Mouse (Mus musculus): ENCODE results near the gene Col6a3. TPM values are rescaled to one million over a fixed set of nuclear protein-coding genes. Genes with fewer than 3 reads are reported as not detected.

The Col6a3 gene
- polyA plus RNA-seq (2015; fragmentation: Nextera tagmentation; extraction: Ambion mirVana) = 34.6 and 43.1 TPM in 2 replicates

GRCm38 (mm10) chr1:90843836-90844235 lies at the start of gene Col6a3:
Gene Col6a3 (minus strand): TSS chr1:90843971.
- no peaks in the 10 kb centered on the region for H3K27me3 ChIP-seq (ENCODE audit: insufficient read depth, low read length)
- WGBS = 37% methylated on average over 4 of the region's 4 CpGs
- peak within 1 kb of the TSS; percentile 51 for H3K4me2 ChIP-seq (replicated peaks; ENCODE audit: low read depth, low read length)
- no peaks in the 10 kb centered on the region for H3K9me3 ChIP-seq (ENCODE audit: low read length)
- H3K27ac ChIP-seq (ENCODE audit: low read length) = peak within 1 kb of the TSS; percentile 61; the same call in 1 of the 2 replicates
- H3K4me3 ChIP-seq (ENCODE audit: low read length) = peak within 1 kb of the TSS; percentile 46
- peaks cover 3% of the 10 kb centered on the region; the same call in 1 of the 2 replicates for H3K4me1 ChIP-seq (ENCODE audit: insufficient read depth, low read length)
- ATAC-seq (ENCODE audit: low FRiP score, low TSS enrichment) = peak; percentile 81
- no peaks in the 10 kb centered on the region for H3K36me3 ChIP-seq (ENCODE audit: insufficient read depth, low read length)
- H3K9ac ChIP-seq (replicated peaks; ENCODE audit: low read length) = peak within 1 kb of the TSS; percentile 58

DNA sequence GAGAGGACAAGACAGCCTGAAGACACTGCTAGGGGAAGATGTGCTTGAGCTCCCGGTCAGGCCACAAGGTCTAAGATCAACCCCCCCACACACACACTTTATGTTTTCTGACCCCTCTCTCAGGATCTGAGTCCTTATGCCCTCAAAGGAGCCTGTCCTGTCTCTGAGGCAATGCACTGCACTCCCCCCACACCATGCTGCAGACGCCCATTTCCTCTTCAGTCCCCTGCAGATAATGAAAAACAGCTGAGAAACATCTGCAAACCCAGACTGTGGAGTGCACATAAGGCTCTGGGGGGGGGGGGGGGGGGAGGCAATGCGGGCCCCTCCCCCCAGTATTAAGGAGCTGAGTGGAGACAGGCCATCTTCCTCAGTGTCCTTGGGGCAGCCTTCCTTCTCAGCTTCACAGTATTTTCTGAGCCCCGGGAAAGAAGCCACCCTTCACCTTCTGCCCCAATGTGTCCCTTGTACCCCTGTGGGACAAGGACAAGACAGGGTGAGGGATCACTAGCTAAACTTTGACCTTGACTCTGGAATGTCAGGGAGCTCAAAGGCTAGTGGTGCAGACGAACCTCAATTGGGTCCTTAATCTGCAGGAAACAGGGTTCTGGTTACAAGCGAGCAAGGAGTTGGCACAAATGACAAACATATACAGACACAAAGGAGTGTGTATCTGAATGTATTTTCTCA lies 42.1 kb upstream of the Col6a3 start:
- H3K4me1 ChIP-seq (ENCODE audit: insufficient read depth, low read length) = no peaks in the 10 kb centered on the region
- H3K4me3 ChIP-seq (ENCODE audit: low read length) = no peak overlapping the region
- peaks cover 11% of the 10 kb centered on the region; the same call in 1 of the 2 replicates for H3K9me3 ChIP-seq (ENCODE audit: low read length)
- H3K36me3 ChIP-seq (ENCODE audit: insufficient read depth, low read length) = no peaks in the 10 kb centered on the region
- ATAC-seq (ENCODE audit: low FRiP score, low TSS enrichment) = peak; percentile 49; the same call in 1 of the 2 replicates
- no peak overlapping the region for H3K4me2 ChIP-seq (replicated peaks; ENCODE audit: low read depth, low read length)
- no peak overlapping the region for H3K27ac ChIP-seq (ENCODE audit: low read length)
- H3K9ac ChIP-seq (replicated peaks; ENCODE audit: low read length) = no peak overlapping the region
- H3K27me3 ChIP-seq (ENCODE audit: insufficient read depth, low read length) = no peaks in the 10 kb centered on the region
- WGBS = 50% methylated on average over 5 of the region's 6 CpGs

GRCm38 (mm10) chr1:90876486-90877270 lies 32.9 kb upstream of the Col6a3 start:
- Histone ChIP-seq H3K4me2 (replicated peaks; ENCODE audit: low read depth, low read length) (no peak overlapping the region), H3K27ac (ENCODE audit: low read length) (no peak overlapping the region), H3K4me1 (ENCODE audit: insufficient read depth, low read length) (no peaks in the 10 kb centered on the region), H3K9ac (replicated peaks; ENCODE audit: low read length) (no peak overlapping the region), H3K9me3 (ENCODE audit: low read length) (0 out of 2 replicates have a peak, but pooled peaks cover 5% of the 10 kb centered on the region), H3K36me3 (ENCODE audit: insufficient read depth, low read length) (no peaks in the 10 kb centered on the region), H3K27me3 (ENCODE audit: insufficient read depth, low read length) (no peaks in the 10 kb centered on the region), H3K4me3 (ENCODE audit: low read length) (no peak overlapping the region)
- 67% methylated on average over 5 of the region's 5 CpGs for WGBS
- no peak for ATAC-seq (ENCODE audit: low FRiP score, low TSS enrichment)

- Histone ChIP-seq H3K9ac (replicated peaks; ENCODE audit: low read length) (no peak overlapping the region), H3K4me2 (replicated peaks; ENCODE audit: low read depth, low read length) (no peak overlapping the region), H3K27me3 (ENCODE audit: insufficient read depth, low read length) (no peaks in the 10 kb centered on the region), H3K9me3 (ENCODE audit: low read length) (0 out of 2 replicates have a peak, but pooled peaks cover 6% of the 10 kb centered on the region), H3K36me3 (ENCODE audit: insufficient read depth, low read length) (no peaks in the 10 kb centered on the region), H3K4me1 (ENCODE audit: insufficient read depth, low read length) (no peaks in the 10 kb centered on the region), H3K27ac (ENCODE audit: low read length) (no peak overlapping the region), H3K4me3 (ENCODE audit: low read length) (no peak overlapping the region)
- 38% methylated on average over 2 of the region's 2 CpGs for WGBS
- ATAC-seq (ENCODE audit: low FRiP score, low TSS enrichment) = no peak
Observed at GRCm38 (mm10) chr1:90875961-90876360, 32.2 kb upstream of the Col6a3 start.

GRCm38 (mm10) chr1:90875371-90875770 lies 31.6 kb upstream of the Col6a3 start:
- Histone ChIP-seq H3K4me2 (replicated peaks; ENCODE audit: low read depth, low read length) (no peak overlapping the region), H3K9ac (replicated peaks; ENCODE audit: low read length) (no peak overlapping the region), H3K4me1 (ENCODE audit: insufficient read depth, low read length) (no peaks in the 10 kb centered on the region), H3K27ac (ENCODE audit: low read length) (no peak overlapping the region), H3K4me3 (ENCODE audit: low read length) (no peak overlapping the region), H3K9me3 (ENCODE audit: low read length) (0 out of 2 replicates have a peak, but pooled peaks cover 6% of the 10 kb centered on the region), H3K27me3 (ENCODE audit: insufficient read depth, low read length) (no peaks in the 10 kb centered on the region), H3K36me3 (ENCODE audit: insufficient read depth, low read length) (no peaks in the 10 kb centered on the region)
- ATAC-seq (ENCODE audit: low FRiP score, low TSS enrichment) = no peak
- WGBS = 87% methylated on average over 8 of the region's 8 CpGs

DNA sequence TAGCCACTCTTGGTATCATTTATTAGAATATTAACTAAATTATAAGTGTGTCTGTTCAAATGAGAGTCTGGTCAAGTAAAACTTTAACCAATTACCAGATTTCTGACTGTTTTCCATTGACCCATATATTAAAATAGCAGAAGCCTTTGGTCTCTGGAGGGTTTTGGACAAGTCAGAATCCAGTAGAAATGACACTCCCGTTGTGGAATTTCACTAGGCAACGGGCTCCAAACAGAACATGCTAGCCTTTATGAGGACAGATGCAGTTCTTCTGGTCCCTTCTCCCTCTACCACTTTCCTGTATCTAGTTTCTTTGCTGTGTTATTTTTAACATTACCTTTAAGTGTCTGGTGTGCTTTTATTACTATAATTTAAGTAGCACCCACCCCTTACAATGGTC lies 26.8 kb upstream of the Col6a3 start:
- 35% methylated on average over 2 of the region's 2 CpGs for WGBS
- ATAC-seq (ENCODE audit: low FRiP score, low TSS enrichment) = no peak
- no peaks in the 10 kb centered on the region for H3K27me3 ChIP-seq (ENCODE audit: insufficient read depth, low read length)
- H3K9ac ChIP-seq (replicated peaks; ENCODE audit: low read length) = no peak overlapping the region
- H3K36me3 ChIP-seq (ENCODE audit: insufficient read depth, low read length) = no peaks in the 10 kb centered on the region
- H3K27ac ChIP-seq (ENCODE audit: low read length) = no peak overlapping the region
- H3K4me1 ChIP-seq (ENCODE audit: insufficient read depth, low read length) = no peaks in the 10 kb centered on the region
- no peak overlapping the region for H3K4me3 ChIP-seq (ENCODE audit: low read length)
- no peak overlapping the region for H3K4me2 ChIP-seq (replicated peaks; ENCODE audit: low read depth, low read length)
- H3K9me3 ChIP-seq (ENCODE audit: low read length) = 0 out of 2 replicates have a peak, but pooled peaks cover 6% of the 10 kb centered on the region

DNA sequence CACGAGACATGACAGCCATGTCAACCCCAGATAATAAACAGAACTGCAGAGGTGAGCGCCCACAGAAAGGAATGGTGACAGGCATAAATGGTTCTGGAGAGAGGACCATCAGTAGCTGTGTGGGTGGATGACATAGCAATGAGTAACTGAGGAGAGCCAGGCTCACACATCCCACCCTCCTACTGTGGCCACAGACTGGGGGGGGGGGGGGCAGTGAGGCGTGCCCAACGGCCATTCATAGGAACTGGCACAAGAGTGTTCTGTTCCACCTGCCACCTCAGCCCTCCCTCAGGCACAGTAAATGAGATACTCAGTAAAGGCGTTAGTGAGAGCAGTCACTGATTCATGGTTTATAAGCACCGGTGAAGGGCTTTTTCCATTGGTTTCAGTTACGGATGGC lies 23.0 kb upstream of the Col6a3 start:
- Histone ChIP-seq H3K36me3 (ENCODE audit: insufficient read depth, low read length) (no peaks in the 10 kb centered on the region), H3K4me2 (replicated peaks; ENCODE audit: low read depth, low read length) (no peak overlapping the region), H3K9me3 (ENCODE audit: low read length) (0 out of 2 replicates have a peak, but pooled peaks cover 2% of the 10 kb centered on the region), H3K27me3 (ENCODE audit: insufficient read depth, low read length) (no peaks in the 10 kb centered on the region), H3K4me1 (ENCODE audit: insufficient read depth, low read length) (no peaks in the 10 kb centered on the region), H3K9ac (replicated peaks; ENCODE audit: low read length) (no peak overlapping the region), H3K4me3 (ENCODE audit: low read length) (no peak overlapping the region), H3K27ac (ENCODE audit: low read length) (no peak overlapping the region)
- 55% methylated on average over 5 of the region's 7 CpGs for WGBS
- ATAC-seq (ENCODE audit: low FRiP score, low TSS enrichment) = peak; percentile 63; the same call in 1 of the 2 replicates

DNA sequence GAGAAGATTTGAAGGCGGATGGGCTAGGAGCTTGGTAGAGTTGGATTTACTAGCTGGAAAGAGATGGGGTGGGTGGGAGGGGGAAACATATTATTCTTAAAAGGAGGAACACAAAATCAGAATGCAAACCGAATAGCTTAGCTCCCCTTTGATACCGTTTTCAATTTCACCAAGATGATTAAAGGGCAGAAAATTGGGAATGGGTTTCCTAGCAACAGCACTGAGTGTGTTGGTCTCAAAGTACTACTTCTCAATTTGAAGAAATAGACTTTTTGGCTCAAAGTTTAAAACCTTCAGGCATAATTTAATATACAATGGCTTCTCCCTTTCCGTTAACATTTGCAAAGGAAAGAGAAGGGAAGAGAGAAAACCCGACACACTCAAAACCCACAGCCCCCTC lies 12.1 kb upstream of the Col6a3 start:
- Histone ChIP-seq H3K9me3 (ENCODE audit: low read length) (no peaks in the 10 kb centered on the region), H3K4me1 (ENCODE audit: insufficient read depth, low read length) (no peaks in the 10 kb centered on the region), H3K9ac (replicated peaks; ENCODE audit: low read length) (no peak overlapping the region), H3K4me2 (replicated peaks; ENCODE audit: low read depth, low read length) (no peak overlapping the region), H3K36me3 (ENCODE audit: insufficient read depth, low read length) (no peaks in the 10 kb centered on the region), H3K4me3 (ENCODE audit: low read length) (no peak overlapping the region), H3K27me3 (ENCODE audit: insufficient read depth, low read length) (no peaks in the 10 kb centered on the region), H3K27ac (ENCODE audit: low read length) (no peak overlapping the region)
- 80% methylated on average over 5 of the region's 5 CpGs for whole genome bisulfite sequencing
- no peak for ATAC-seq (ENCODE audit: low FRiP score, low TSS enrichment)

GRCm38 (mm10) chr1:90849836-90850235 lies 6.1 kb upstream of the Col6a3 start:
- H3K4me1 ChIP-seq (ENCODE audit: insufficient read depth, low read length) = no peaks in the 10 kb centered on the region
- H3K27me3 ChIP-seq (ENCODE audit: insufficient read depth, low read length) = no peaks in the 10 kb centered on the region
- H3K4me2 ChIP-seq (replicated peaks; ENCODE audit: low read depth, low read length) = no peak overlapping the region
- no peak overlapping the region for H3K4me3 ChIP-seq (ENCODE audit: low read length)
- H3K27ac ChIP-seq (ENCODE audit: low read length) = no peak overlapping the region
- peak; percentile 85 for ATAC-seq (ENCODE audit: low FRiP score, low TSS enrichment)
- no peaks in the 10 kb centered on the region for H3K36me3 ChIP-seq (ENCODE audit: insufficient read depth, low read length)
- WGBS = 18% methylated on average over 8 of the region's 8 CpGs
- no peaks in the 10 kb centered on the region for H3K9me3 ChIP-seq (ENCODE audit: low read length)
- no peak overlapping the region for H3K9ac ChIP-seq (replicated peaks; ENCODE audit: low read length)

- Histone ChIP-seq H3K4me1 (ENCODE audit: insufficient read depth, low read length) (peaks cover under 1% of the 10 kb centered on the region; the same call in 1 of the 2 replicates), H3K9me3 (ENCODE audit: low read length) (no peaks in the 10 kb centered on the region), H3K27ac (ENCODE audit: low read length) (no peak overlapping the region), H3K9ac (replicated peaks; ENCODE audit: low read length) (no peak overlapping the region), H3K4me2 (replicated peaks; ENCODE audit: low read depth, low read length) (no peak overlapping the region), H3K27me3 (ENCODE audit: insufficient read depth, low read length) (no peaks in the 10 kb centered on the region), H3K36me3 (ENCODE audit: insufficient read depth, low read length) (no peaks in the 10 kb centered on the region), H3K4me3 (ENCODE audit: low read length) (no peak overlapping the region)
- WGBS = 71% methylated on average over 10 of the region's 10 CpGs
- no peak for ATAC-seq (ENCODE audit: low FRiP score, low TSS enrichment)
Observed at GRCm38 (mm10) chr1:90845206-90845605, 1.4 kb upstream of the Col6a3 start.

Data from kidney, embryonic 16.5 days (tissue).